Mouse (Mus musculus) gastrocnemius, postnatal 4 days (tissue): Measurements from ENCODE around the gene Rab3c. TPM values are rescaled to one million over a fixed set of nuclear protein-coding genes. Genes with fewer than 3 reads are reported as not detected.

Experiments
- DNase-seq, 2 experiments: peaks; one replicate each; pipeline ENCODE4 v3.0.0; 2021 to 2022; ENCODE audit warnings: low spot score in 2 of 2, mixed read lengths in 2 of 2
- total RNA-seq, 2 experiments: library from RNA; stranded (reverse); gene quantifications; 2 replicates each; pipeline ENCODE4 v1.2.3; 2021

The Rab3c gene
- total RNA-seq, 2 experiments from 2014 or later, result 0.12 to 0.13 TPM

GRCm38 (mm10) chr13:110198906-110199305 lies 81.9 kb downstream of the Rab3c start:
- no peak for DNase-seq

DNA sequence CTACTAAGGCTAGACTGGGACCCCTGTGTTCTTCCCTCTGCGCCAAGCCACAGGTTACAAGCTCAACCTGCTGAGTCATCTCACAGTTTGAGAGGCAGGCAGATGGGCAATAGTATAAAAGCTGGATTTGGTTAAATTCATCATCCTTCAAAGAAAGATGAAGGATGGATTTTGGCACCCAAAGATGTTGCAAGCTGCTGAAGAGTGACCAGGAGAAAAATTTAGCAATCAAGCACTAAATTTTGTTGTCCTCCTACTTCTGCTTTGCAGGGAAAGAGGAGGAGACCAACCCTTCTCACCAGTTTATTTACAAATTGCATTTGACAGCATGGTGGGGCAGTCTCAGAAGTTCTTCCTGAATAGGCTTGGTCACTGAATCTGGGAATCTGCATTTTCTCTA lies 90.8 kb downstream of the Rab3c start:
- no peak for DNase-seq

DNA sequence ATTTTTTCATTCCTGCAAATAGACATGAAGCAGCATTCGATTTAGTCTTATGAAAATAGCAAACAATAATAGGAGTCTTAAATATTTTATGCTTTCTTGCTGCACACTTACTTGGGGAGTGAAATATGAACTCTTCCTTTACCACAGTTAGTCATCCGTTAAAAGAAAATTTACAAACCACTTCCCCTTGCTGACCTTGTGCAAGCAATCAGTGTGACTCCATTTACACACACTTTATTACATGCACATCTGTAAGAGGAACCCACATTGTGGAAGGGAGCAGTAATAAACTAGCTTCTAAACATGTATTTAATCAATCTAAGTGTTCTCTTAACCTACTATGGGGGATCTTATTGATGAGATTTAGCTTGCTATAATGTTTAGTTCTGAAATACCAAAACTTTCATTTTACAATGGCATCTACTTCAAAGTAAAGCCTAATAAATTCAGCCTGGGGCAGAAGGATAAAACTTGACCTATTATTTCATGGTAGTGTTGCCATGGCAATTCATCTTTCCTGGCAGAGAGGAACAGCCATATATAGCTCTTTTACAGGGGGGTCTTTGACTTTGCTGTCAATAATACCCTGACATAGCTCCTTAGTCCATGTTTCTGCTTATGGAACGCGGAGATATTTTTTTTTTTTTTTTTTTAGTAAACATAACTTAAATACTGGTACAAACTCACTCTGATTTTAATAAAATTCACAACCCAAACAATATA lies 95.7 kb downstream of the Rab3c start:
- no peak for DNase-seq

- DNase-seq, result no peak
Observed at GRCm38 (mm10) chr13:110175651-110176050, 105.1 kb downstream of the Rab3c start.

- DNase-seq, result no peak
Observed at GRCm38 (mm10) chr13:110169669-110170068, 111.1 kb downstream of the Rab3c start.

GRCm38 (mm10) chr13:110169152-110169551 lies 111.6 kb downstream of the Rab3c start:
- DNase-seq, result no peak

GRCm38 (mm10) chr13:110168570-110168969 lies 112.2 kb downstream of the Rab3c start:
- no peak for DNase-seq

- DNase-seq, result no peak
Observed at GRCm38 (mm10) chr13:110166622-110167330, 114.0 kb downstream of the Rab3c start.

DNA sequence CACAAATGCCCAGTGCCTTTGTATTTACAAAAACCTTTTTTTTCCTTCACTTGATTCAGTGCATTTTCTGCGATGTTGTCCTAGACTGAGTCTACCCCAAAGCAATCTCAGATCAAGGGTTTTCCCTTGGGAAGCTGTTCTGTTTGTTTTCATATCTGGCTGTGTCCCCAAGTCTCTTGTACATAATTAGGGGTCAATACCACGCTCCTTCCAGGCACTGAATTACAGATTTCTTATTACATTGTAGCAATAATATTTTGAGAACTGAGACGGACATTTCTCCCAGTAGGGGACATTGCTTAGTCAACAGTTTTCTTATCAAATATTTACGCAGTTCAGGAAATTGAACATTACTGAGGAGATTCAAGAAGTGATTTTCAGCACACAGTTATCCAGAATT lies 120.8 kb downstream of the Rab3c start:
- no peak for DNase-seq

DNA sequence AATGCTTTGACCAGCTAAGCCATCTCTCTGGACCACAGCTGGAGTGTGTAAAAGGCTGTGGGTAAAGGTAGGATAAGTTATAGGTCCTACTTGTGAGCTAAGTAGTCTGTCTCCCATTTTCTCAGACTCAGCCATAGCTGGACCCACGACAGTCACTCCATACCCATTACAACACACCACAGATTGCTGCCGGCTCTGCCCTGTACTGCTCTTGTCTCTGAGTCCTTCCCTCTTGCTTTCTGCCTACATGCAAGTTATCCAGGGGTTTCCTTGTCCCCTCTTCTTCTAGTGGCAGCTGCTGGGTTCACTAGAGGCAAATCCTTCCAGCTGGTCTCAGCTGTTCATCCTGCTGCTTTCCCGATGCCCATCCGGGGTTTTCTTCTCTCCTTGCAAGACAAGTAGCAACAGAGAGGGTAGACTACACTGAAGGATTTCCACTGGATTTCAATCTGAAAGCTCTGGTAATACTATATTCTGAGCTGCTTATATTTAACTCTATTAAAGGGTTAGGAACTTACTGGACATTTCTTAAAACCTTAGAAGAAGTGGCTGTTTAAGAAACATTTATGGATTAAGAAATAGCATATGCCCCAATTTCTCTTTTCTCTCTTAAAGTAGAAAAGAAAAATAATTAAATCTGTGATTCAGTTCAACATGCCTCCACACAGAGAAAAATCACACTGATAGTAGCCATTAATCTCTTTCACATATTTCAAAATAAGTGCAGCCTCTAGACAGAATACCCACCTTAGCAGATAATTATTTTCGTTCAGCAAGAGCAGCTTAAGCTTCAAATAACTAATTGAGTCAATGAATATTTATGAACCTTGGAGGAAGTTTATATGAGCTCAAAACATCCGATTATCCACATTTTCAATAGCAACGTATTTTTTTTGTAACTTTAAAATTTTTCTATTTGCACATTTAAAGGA lies 121.9 kb downstream of the Rab3c start:
- no peak for DNase-seq

GRCm38 (mm10) chr13:110145545-110145944 lies 135.3 kb downstream of the Rab3c start:
- no peak for DNase-seq

DNA sequence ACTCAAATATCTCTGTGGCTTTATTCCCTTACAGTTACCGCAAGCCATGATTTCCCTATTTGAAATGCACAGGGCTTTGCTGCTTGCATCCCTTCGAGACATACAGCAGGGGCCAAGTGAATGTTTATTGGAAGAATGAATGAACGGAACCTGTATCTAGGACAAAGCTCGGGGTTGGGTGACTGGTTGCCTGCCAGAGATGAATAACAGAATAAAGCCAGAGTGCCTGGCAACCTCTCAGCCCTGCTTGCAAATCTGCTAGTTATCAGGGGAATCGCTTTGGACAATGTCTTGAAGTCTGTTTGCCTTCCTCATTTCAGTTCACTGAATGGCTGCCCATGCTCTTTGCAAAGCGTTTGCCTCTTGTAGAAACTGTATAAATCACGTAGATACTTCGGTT lies 135.8 kb downstream of the Rab3c start:
- no peak for DNase-seq

GRCm38 (mm10) chr13:110139339-110139738 lies 141.5 kb downstream of the Rab3c start:
- DNase-seq, result peak in 1 of 2 experiments; percentile 24

DNA sequence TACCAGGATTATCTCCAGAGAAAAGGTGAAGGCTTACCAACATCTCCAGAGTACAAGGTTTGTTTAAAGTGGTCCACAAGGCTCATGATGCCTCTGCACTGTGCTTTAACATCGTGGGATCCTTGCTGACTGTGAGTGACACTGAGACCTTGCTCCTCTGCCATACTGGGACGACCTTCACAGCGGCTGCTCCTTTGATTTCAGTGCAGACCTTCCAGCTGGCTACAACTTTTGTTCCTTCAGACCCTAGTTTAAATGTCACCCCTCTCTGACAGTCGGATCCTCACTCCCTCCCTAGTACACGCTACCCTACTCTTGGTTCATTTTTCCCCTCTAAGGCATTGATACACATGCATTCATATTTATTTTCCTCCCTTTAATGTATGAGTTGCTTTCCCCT lies 142.2 kb downstream of the Rab3c start:
- DNase-seq, result no peak

- DNase-seq, result no peak
Observed at GRCm38 (mm10) chr13:110127613-110128258, 153.1 kb downstream of the Rab3c start.

GRCm38 (mm10) chr13:110122825-110123224 lies 158.0 kb downstream of the Rab3c start:
- no peak for DNase-seq

DNA sequence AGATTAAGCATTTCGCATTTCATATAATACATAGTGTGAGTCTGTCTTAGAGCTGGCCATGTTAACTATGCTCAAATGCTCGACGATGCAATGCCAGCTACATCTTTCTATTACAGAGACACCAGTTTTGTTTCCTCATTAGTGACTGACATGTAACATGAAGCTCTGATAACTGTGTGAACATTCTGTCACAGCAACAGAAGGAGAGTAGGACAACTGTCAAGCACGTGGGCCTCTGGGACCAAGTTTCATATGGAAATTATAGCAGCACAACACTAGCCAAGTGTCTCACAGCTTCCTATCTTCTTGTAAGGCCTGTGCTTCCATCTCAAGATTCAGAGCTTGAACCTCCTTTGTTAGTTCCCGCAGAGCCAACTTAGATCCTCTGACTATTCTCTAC lies 163.9 kb downstream of the Rab3c start:
- no peak for DNase-seq

GRCm38 (mm10) chr13:110116316-110116715 lies 164.5 kb downstream of the Rab3c start:
- no peak for DNase-seq

GRCm38 (mm10) chr13:110114870-110115645 lies 165.7 kb downstream of the Rab3c start:
- no peak for DNase-seq

GRCm38 (mm10) chr13:110113711-110114110 lies 167.1 kb downstream of the Rab3c start:
- no peak for DNase-seq
